Mouse (Mus musculus) heart, adult 11 months (tissue): ENCODE results near the gene Ryr3.
A peak's percentile ranks its signal among the peaks of the same experiment; 100 is the strongest.

Experiments used
- DNase-seq: peaks from one replicate; pipeline ENCODE4 v3.0.0; 2022

The Ryr3 gene

GRCm38 (mm10) chr2:113094088-113094487 is 122.8 kb downstream of the Ryr3 start:
- DNase-seq = no peak

GRCm38 (mm10) chr2:113092756-113093155 is 124.1 kb downstream of the Ryr3 start:
- no peak for DNase-seq

- peak; percentile 24 for DNase-seq
Measured at GRCm38 (mm10) chr2:113091316-113091715, 125.6 kb downstream of the Ryr3 start.

- DNase-seq = no peak
Measured at GRCm38 (mm10) chr2:113076396-113076795, 140.5 kb downstream of the Ryr3 start.

- DNase-seq = no peak
Measured at GRCm38 (mm10) chr2:113059367-113059766, 157.5 kb downstream of the Ryr3 start.

DNA sequence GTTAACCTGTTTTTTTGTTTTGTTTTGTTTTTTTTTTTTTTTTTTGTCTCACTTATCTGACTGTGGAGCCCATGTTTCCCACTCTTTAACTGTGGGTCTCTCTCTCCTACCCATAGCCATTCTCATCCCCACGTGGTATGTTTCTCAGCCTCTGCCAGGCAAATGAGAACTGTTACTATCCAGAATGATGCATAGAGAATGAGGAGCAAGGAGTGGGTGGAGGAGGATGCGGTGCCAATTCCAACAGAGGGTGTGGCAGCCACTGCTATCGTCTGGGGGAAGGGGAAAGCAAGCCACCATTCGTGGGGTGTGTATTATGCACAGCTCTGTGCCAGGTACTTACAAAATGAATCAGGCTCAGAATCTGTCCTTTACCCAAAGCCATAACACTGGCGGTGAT is 158.0 kb downstream of the Ryr3 start:
- DNase-seq = no peak

- DNase-seq = no peak
Measured at GRCm38 (mm10) chr2:113058116-113058515, 158.8 kb downstream of the Ryr3 start.

- no peak for DNase-seq
Measured at GRCm38 (mm10) chr2:113055591-113055990, 161.3 kb downstream of the Ryr3 start.

DNA sequence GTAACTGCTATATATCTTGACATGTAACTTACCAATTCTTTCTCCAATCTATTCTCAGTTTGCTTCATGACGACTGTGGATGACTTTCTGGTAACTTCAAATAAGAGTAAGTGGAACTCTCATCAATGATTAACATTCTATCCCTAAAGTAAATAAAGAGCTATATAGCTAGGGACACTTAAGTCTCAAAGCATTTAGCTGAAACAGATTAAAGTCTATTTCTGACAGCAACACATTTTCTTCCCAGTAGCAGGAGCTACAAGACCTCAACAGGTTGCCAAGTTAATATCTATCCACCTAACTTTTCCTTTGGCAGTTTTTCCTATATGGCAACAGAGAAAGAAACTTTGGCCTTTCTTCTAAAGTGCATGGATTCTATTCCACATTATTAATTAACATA is 167.1 kb downstream of the Ryr3 start:
- no peak for DNase-seq

DNA sequence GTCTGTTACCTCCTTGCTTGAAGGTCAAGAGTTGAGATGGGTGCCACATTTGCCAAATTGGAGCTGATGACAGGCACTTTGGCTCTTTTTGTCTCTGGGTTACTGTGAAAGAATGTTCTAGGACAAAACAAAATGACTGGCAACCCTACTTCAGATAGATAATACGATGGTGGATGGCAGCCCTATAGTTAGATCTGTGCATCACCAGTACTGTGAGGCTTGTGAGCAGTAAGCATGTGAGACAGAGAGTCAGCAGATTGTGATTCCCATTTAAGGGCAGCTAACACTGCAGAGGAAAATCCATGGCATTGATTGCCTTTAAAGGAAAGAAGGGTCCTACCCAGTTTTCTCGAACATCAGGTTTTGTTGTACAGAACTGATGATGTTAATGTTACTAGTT is 180.3 kb downstream of the Ryr3 start:
- DNase-seq = no peak

DNA sequence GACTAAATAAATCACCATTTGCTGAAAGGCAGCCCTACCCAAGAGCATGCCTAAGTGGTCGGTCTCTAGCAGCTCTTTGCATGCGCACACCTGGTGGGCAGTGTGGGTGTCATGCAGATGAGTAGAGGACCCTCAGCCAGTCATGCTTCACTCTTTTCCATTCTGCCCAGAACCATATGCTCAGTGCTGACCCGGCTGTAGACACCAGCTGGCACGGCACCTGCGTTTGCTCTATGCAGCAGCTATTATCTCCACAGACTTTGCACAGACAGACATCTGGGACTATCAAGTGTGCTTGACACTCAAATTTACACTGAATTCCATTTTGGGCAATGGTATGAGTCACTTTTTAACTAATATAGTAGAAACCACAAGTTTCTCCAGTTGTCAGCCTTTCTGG is 186.2 kb downstream of the Ryr3 start:
- no peak for DNase-seq

GRCm38 (mm10) chr2:113019896-113020295 is 197.0 kb downstream of the Ryr3 start:
- DNase-seq = no peak

GRCm38 (mm10) chr2:113018278-113018677 is 198.6 kb downstream of the Ryr3 start:
- no peak for DNase-seq

GRCm38 (mm10) chr2:113016236-113016635 is 200.7 kb downstream of the Ryr3 start:
- DNase-seq = no peak

GRCm38 (mm10) chr2:113008961-113009740 is 207.7 kb downstream of the Ryr3 start:
- DNase-seq = no peak

DNA sequence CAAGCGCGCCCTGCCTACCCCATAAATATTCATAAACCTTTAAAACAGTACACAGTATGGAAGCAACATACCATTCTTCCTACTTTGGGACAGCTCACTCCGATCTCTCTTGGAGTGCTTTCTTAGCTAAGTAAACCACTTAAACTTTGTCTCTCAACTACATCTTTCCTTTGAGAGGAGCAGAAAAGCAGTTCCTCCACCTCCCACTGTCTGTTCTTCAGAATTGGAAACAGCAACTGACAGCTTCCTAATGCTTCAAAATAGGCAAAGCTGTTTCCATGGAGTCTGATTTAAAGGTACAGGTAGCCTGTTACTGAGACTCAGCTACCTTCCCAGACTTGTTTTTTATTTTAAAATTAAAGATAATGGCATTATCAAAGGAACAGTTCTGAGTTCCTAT is 218.4 kb downstream of the Ryr3 start:
- no peak for DNase-seq

DNA sequence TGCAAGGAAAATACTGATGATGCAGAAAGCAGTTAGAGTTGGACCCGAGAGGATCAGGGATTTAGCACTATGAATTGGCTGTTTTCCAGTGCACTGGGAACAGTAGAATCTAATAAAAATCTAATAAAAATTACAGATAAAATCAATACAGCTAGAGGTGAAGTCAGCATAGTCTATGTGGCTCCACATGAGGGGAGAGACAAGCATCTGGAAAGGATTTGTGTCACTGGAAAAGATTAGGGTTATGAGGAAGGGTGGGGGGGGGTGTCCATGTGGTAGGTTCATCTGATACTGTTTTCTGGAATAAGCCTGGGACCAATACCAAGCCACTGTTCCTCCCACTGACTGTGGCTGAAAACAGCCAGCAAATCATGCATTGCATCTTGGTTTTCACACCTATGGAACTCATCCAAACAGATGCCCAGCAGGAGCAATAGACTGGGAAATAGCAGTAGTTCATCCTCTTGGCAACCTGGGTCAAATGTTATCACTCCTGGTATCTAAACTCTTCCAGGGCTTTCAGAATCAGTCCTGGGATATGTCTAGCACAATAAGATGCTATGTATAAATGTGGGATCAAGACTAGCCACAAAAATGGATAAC is 233.9 kb downstream of the Ryr3 start:
- no peak for DNase-seq

DNA sequence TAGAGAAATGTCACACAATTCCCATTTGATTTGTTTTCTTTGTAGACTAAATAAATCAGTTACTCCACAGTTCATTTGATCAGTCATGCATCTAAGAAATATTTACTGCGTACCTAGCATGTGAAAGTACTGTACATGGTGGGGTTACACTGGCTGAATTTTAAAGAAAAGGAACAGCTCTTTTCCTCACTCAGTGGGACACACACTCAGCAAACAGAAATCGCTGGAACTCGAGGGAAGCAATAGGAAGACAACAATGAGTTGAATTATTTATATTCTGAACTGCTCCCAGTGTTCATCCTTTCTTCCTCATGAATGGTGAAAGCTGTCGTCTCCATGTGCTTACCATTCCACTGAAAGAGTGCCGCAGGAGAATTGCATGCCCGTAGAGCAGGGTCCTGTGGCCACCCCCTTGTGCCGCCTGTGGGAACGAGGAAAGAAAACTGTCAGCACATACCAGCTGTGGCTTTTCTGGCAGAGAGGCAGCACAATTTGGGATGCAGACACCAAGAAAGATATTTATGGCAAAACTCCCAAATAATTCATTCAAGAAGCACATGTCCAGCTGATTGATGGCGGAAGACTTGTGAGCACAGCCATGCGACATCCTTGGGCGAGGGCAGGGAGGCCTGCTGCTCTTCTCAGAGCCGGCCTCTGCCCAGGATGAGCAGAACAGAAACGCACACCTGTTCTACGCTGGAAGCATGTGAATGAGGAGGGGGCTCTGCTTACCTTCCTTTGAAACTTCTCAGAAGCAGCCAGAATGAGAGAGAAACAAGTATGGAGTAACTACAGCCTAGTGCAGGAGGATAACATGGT is 249.9 kb downstream of the Ryr3 start:
- DNase-seq = no peak

DNA sequence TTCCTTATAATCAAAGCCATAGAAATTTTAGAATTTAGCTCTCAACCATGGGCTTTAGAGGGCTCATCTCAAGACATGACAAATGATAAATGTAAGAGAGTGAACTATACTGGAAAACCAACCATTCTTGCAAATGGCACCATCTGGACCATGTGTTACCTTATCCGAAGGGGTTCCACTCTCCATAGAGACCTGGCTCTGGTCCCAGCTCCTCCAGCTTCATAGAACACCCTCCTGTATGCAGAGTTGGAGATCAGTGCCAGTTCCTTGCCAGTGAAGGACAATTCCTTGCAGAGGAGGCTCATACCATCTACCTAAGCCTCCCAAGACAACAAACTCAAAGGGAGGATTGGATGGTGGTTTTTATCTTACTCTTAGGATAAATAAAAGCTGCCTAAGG is 268.0 kb downstream of the Ryr3 start:
- DNase-seq = no peak

DNA sequence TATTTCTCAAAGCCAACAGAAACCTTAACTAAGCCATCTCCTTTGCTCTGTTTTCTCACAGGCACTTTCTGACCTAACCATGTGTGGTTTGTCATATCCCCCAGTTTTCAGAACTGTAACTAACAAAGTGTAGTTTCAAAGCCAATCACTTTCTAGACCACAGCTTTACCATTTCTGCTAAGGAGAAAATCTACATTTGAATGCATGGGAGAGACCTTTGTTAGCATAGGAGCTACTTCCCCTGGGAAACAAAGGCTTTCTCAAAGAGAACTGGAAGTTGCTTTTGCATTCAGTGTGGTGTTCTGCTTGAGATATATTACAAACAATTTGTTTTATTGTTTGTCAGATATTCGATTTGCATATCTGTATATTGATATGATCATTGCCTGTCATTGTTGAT is 285.1 kb downstream of the Ryr3 start:
- DNase-seq = no peak

GRCm38 (mm10) chr2:112913796-112914195 is 303.1 kb downstream of the Ryr3 start:
- DNase-seq = peak; percentile 4

- peak; percentile 5 for DNase-seq
Measured at GRCm38 (mm10) chr2:112912611-112913010, 304.3 kb downstream of the Ryr3 start.

- peak; percentile 24 for DNase-seq
Measured at GRCm38 (mm10) chr2:112910579-112910978, 306.3 kb downstream of the Ryr3 start.

GRCm38 (mm10) chr2:112909142-112909541 is 307.8 kb downstream of the Ryr3 start:
- DNase-seq = peak; percentile 61
